Mouse (Mus musculus): ENCODE measurements around the gene Spock1. TPM values are rescaled to one million over a fixed set of nuclear protein-coding genes. Genes with fewer than 3 reads are reported as not detected.
A peak's percentile ranks its signal among the peaks of the same experiment; 100 is the strongest.

Gene Spock1
- polyA plus RNA-seq, 1 experiment from 2014 or later, result 48.1 TPM

DNA sequence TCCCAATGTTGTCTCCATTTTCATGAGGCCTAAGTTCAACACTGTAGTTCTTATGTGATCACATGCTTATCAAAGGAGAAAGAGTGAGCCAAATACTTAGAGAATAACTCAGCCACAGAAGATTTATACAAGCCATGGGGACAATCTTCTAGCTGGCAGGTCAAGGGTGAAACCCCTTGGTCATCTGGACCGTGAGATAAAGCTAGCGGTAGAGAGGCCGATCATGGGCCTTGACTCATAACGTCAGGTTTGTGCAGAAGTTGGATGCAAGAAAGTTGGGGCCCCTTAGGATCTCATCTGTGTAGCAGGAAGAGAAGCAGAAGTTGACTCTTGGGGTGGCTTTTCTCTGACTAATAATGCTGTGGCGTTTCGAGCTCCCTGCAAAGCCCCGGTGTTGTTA, 253.8 kb downstream of the Spock1 start:
- H3K9ac ChIP-seq (replicated peaks; ENCODE audit: low read depth, low read length), result no peak overlapping the region
- H3K27ac ChIP-seq (ENCODE audit: low read length), result no peak overlapping the region

DNA sequence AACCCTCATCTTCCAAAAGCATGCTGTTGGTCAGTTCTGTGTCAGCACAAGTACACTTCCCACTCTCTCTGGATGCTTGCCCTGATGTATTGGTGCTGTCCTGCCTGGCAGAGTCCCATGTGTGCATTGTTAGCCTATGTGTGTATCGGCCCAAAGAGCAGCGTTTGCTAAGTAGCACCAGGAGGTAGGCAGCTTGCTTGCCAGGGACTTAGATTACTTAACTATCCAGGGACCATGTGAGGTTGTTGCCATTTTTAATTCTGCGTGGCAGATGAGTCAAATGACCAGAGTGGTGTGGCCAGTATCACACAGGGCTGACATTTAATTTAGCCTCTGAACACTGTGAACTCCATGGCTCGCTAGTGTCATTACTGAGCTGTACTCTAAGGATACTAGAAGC, 256.9 kb downstream of the Spock1 start:
- H3K27me3 ChIP-seq (replicated peaks; ENCODE audit: control insufficient read depth, insufficient read depth, low read length), result no peaks in the 10 kb centered on the region
- H3K4me2 ChIP-seq (ENCODE audit: low read length), result no peak overlapping the region
- no peaks in the 10 kb centered on the region for H3K36me3 ChIP-seq (ENCODE audit: control insufficient read depth, insufficient read depth)
- no peak overlapping the region for H3K27ac ChIP-seq (ENCODE audit: low read length)
- no peak overlapping the region for H3K4me3 ChIP-seq (replicated peaks; ENCODE audit: low read length)
- no peak overlapping the region for H3K9ac ChIP-seq (replicated peaks; ENCODE audit: low read depth, low read length)
- WGBS, result 77% methylated on average over 4 of the region's 4 CpGs
- H3K4me1 ChIP-seq (replicated peaks; ENCODE audit: control insufficient read depth, insufficient read depth, low read length), result peaks cover 15% of the 10 kb centered on the region; the same call in 1 of the 2 replicates
- no peaks in the 10 kb centered on the region for H3K9me3 ChIP-seq (ENCODE audit: control insufficient read depth, low read length)
- no peak for ATAC-seq

More for the DNA sequence above, 253.8 kb downstream of the Spock1 start:
- 72% methylated on average over 7 of the region's 7 CpGs for WGBS
- H3K4me1 ChIP-seq (replicated peaks; ENCODE audit: control insufficient read depth, insufficient read depth, low read length), result peaks cover 15% of the 10 kb centered on the region; the same call in 1 of the 2 replicates
- H3K4me3 ChIP-seq (replicated peaks; ENCODE audit: low read length), result no peak overlapping the region
- H3K36me3 ChIP-seq (ENCODE audit: control insufficient read depth, insufficient read depth), result no peaks in the 10 kb centered on the region
- H3K9me3 ChIP-seq (ENCODE audit: control insufficient read depth, low read length), result no peaks in the 10 kb centered on the region
- H3K27me3 ChIP-seq (replicated peaks; ENCODE audit: control insufficient read depth, insufficient read depth, low read length), result no peaks in the 10 kb centered on the region
- H3K4me2 ChIP-seq (ENCODE audit: low read length), result no peak overlapping the region
- ATAC-seq, result no peak

DNA sequence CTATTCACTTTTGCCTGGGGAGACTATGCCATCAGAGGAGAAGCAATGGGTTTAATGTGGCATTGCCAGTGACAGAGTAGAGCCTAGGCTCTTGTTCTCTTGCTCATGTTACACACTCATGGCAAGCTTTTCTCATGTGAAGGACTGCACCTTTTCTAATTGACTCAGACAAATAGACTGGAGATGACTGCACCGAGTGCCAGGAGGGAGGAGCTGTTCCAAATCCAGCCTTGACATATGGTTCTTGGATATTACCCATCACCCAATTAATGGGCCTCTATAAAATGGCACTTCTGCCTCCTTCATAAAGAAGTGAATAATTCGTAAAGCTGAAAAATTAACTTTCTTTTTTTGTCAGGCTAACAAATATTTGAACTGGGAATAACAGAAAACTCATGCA, 259.3 kb downstream of the Spock1 start:
- no peaks in the 10 kb centered on the region for H3K9me3 ChIP-seq (ENCODE audit: control insufficient read depth, low read length)
- no peak for ATAC-seq
- no peak overlapping the region for H3K27ac ChIP-seq (ENCODE audit: low read length)
- H3K27me3 ChIP-seq (replicated peaks; ENCODE audit: control insufficient read depth, insufficient read depth, low read length), result no peaks in the 10 kb centered on the region
- H3K36me3 ChIP-seq (ENCODE audit: control insufficient read depth, insufficient read depth), result no peaks in the 10 kb centered on the region
- no peak overlapping the region for H3K4me3 ChIP-seq (replicated peaks; ENCODE audit: low read length)
- WGBS, result 44% methylated on average over 2 of the region's 2 CpGs
- H3K4me1 ChIP-seq (replicated peaks; ENCODE audit: control insufficient read depth, insufficient read depth, low read length), result peaks cover 13% of the 10 kb centered on the region; the same call in 1 of the 2 replicates
- no peak overlapping the region for H3K9ac ChIP-seq (replicated peaks; ENCODE audit: low read depth, low read length)
- no peak overlapping the region for H3K4me2 ChIP-seq (ENCODE audit: low read length)

DNA sequence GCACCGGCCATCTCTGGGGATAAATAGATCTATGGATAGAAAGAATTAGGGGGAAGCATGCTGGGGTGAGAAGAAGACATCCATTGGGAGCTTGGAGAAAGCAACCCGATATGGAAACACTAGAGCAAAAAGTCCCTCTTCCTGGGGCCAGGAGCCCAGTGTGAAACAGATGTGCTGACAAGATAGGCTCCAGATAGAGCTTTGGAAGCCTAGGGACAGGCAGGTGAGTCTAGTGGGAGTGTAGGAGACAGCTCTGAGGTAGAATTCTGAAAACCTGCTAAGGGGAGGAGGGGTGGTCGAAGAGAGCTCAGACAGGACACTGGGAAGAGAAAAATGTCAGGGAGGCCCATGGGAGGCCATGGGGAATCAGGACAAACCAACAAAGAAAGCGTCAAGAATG, 260.7 kb downstream of the Spock1 start:
- no peaks in the 10 kb centered on the region for H3K27me3 ChIP-seq (replicated peaks; ENCODE audit: control insufficient read depth, insufficient read depth, low read length)
- no peak overlapping the region for H3K27ac ChIP-seq (ENCODE audit: low read length)
- H3K9me3 ChIP-seq (ENCODE audit: control insufficient read depth, low read length), result no peaks in the 10 kb centered on the region
- ATAC-seq, result no peak
- no peak overlapping the region for H3K9ac ChIP-seq (replicated peaks; ENCODE audit: low read depth, low read length)
- no peak overlapping the region for H3K4me3 ChIP-seq (replicated peaks; ENCODE audit: low read length)
- no peaks in the 10 kb centered on the region for H3K36me3 ChIP-seq (ENCODE audit: control insufficient read depth, insufficient read depth)
- peaks cover 12% of the 10 kb centered on the region; the same call in 1 of the 2 replicates for H3K4me1 ChIP-seq (replicated peaks; ENCODE audit: control insufficient read depth, insufficient read depth, low read length)
- WGBS, result 83% methylated on average over 4 of the region's 4 CpGs
- H3K4me2 ChIP-seq (ENCODE audit: low read length), result no peak overlapping the region

DNA sequence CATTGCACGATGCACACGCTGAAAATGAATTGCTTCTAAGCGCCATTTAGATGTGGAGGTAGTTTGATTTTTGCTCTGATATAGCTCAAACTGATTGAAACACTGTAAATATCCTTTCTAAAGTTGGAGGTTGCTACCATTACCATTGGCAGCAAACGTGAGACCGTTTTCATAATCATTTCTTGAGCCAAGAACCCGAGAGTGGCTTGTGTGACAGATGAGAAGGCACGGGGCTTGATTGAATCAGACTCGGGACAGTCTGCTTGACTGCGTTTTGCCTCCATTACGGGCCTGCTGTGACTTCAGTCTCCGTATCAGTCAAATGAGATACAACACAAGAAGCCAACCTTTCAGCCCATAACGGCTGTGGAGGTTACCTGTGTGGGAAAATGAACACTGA, 265.1 kb downstream of the Spock1 start:
- Histone ChIP-seq H3K4me2 (ENCODE audit: low read length) (no peak overlapping the region), H3K4me3 (replicated peaks; ENCODE audit: low read length) (no peak overlapping the region), H3K27me3 (replicated peaks; ENCODE audit: control insufficient read depth, insufficient read depth, low read length) (no peaks in the 10 kb centered on the region), H3K36me3 (ENCODE audit: control insufficient read depth, insufficient read depth) (no peaks in the 10 kb centered on the region), H3K4me1 (replicated peaks; ENCODE audit: control insufficient read depth, insufficient read depth, low read length) (peaks cover 15% of the 10 kb centered on the region), H3K9ac (replicated peaks; ENCODE audit: low read depth, low read length) (0 out of 2 replicates have a peak overlapping the region, but pooled peaks have one; percentile 3), H3K9me3 (ENCODE audit: control insufficient read depth, low read length) (no peaks in the 10 kb centered on the region), H3K27ac (ENCODE audit: low read length) (peak overlapping the region; percentile 48)
- 49% methylated on average over 12 of the region's 12 CpGs for WGBS
- ATAC-seq, result no peak

DNA sequence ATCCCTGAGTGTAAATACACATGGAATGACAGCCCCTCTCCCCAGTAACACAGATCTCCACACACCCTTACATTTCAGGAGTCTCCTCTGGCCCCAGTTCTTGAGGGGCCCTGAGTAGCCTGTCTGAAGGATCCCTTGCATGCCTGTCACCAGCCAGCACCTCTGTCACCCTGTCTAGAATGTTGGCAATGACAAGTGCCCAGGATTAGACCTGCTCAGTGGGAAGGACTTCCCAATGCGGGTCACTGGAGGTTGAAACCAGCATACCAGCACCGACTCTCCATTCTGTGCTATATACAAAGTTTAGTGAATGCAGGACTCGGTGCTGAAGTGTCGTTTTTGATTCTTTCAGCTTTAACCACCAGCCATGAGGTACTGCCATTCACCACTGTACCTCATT, 266.5 kb downstream of the Spock1 start:
- Histone ChIP-seq H3K9me3 (ENCODE audit: control insufficient read depth, low read length) (no peaks in the 10 kb centered on the region), H3K4me3 (replicated peaks; ENCODE audit: low read length) (no peak overlapping the region), H3K36me3 (ENCODE audit: control insufficient read depth, insufficient read depth) (no peaks in the 10 kb centered on the region), H3K27ac (ENCODE audit: low read length) (no peak overlapping the region), H3K9ac (replicated peaks; ENCODE audit: low read depth, low read length) (no peak overlapping the region), H3K27me3 (replicated peaks; ENCODE audit: control insufficient read depth, insufficient read depth, low read length) (no peaks in the 10 kb centered on the region), H3K4me2 (ENCODE audit: low read length) (no peak overlapping the region), H3K4me1 (replicated peaks; ENCODE audit: control insufficient read depth, insufficient read depth, low read length) (peaks cover 28% of the 10 kb centered on the region)
- ATAC-seq, result no peak
- 80% methylated on average over 4 of the region's 4 CpGs for WGBS

DNA sequence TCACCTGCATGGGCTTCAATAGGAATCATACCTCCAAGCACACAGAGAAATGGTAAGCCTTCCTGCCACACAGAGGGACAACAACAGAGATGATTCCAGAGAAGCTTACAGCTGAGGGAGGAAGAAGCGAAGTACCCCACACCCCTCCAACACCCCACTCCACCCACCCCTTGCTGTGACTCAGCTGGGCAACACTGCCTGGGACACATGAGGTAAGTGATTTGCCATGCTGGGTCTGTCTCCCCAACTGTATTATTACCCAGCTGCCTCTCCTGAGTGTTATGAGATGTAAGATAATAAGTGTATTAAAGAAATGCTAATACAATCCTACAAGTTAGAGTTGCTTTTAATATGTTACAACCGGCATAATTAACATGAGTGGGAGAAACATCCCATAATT, 267.2 kb downstream of the Spock1 start:
- no peak overlapping the region for H3K27ac ChIP-seq (ENCODE audit: low read length)
- H3K4me3 ChIP-seq (replicated peaks; ENCODE audit: low read length), result no peak overlapping the region
- H3K9me3 ChIP-seq (ENCODE audit: control insufficient read depth, low read length), result no peaks in the 10 kb centered on the region
- peaks cover 30% of the 10 kb centered on the region for H3K4me1 ChIP-seq (replicated peaks; ENCODE audit: control insufficient read depth, insufficient read depth, low read length)
- WGBS, result 67% methylated on average over 2 of the region's 2 CpGs
- no peak overlapping the region for H3K9ac ChIP-seq (replicated peaks; ENCODE audit: low read depth, low read length)
- no peak for ATAC-seq
- H3K27me3 ChIP-seq (replicated peaks; ENCODE audit: control insufficient read depth, insufficient read depth, low read length), result no peaks in the 10 kb centered on the region
- no peak overlapping the region for H3K4me2 ChIP-seq (ENCODE audit: low read length)
- H3K36me3 ChIP-seq (ENCODE audit: control insufficient read depth, insufficient read depth), result no peaks in the 10 kb centered on the region

DNA sequence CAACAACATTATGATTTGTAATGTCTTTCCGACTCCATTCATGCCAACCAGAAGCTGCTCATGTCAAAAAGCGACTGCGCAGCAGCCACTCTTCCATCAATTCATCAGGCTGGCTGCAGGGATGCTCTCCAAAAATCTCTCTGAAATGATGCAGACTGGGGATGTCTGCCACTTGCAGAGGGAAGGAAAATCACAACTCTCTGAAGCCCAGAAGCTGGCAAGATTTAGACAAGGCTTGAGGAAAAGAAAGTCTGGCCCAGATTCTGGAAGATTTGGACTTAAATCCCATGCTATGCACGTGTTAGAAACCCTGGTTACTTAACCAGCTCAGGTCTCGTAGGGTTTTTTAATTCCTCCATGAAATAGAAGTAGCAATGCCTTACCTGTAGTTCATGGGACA, 269.3 kb downstream of the Spock1 start:
- H3K36me3 ChIP-seq (ENCODE audit: control insufficient read depth, insufficient read depth), result no peaks in the 10 kb centered on the region
- H3K9ac ChIP-seq (replicated peaks; ENCODE audit: low read depth, low read length), result no peak overlapping the region
- H3K4me1 ChIP-seq (replicated peaks; ENCODE audit: control insufficient read depth, insufficient read depth, low read length), result peaks cover 33% of the 10 kb centered on the region
- H3K27me3 ChIP-seq (replicated peaks; ENCODE audit: control insufficient read depth, insufficient read depth, low read length), result no peaks in the 10 kb centered on the region
- no peaks in the 10 kb centered on the region for H3K9me3 ChIP-seq (ENCODE audit: control insufficient read depth, low read length)
- ATAC-seq, result peak; percentile 53; the same call in 1 of the 2 replicates
- H3K27ac ChIP-seq (ENCODE audit: low read length), result peak overlapping the region; percentile 67
- WGBS, result 70% methylated on average over 5 of the region's 5 CpGs
- H3K4me3 ChIP-seq (replicated peaks; ENCODE audit: low read length), result no peak overlapping the region
- H3K4me2 ChIP-seq (ENCODE audit: low read length), result no peak overlapping the region

DNA sequence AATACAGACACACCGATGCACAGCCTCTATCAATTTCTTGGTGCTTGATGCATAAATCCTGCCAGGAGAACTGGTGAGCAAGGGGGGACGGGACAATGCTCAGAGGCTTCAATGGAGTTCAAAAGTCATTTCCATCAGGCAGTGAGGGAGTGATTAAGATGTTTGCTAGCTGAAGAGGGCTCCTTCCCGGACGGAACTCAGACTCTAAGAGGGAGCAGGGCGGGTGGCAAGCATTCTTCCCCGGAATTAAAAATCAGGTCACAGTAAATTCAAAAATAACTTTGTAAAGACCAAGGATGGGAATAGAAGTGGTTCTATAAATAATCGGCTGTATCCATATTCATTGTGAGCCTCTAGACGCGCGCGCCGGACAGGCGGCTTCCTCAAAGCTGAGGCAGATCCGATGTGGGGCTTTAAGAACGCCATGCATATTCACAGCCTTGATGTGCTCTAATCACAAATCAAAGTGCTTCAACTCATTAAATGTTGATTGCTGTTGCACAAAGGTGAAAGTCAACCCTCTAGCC, 270.5 kb downstream of the Spock1 start:
- Histone ChIP-seq H3K4me3 (replicated peaks; ENCODE audit: low read length) (no peak overlapping the region), H3K9ac (replicated peaks; ENCODE audit: low read depth, low read length) (no peak overlapping the region), H3K27me3 (replicated peaks; ENCODE audit: control insufficient read depth, insufficient read depth, low read length) (no peaks in the 10 kb centered on the region), H3K27ac (ENCODE audit: low read length) (peak overlapping the region; percentile 83), H3K9me3 (ENCODE audit: control insufficient read depth, low read length) (no peaks in the 10 kb centered on the region), H3K4me1 (replicated peaks; ENCODE audit: control insufficient read depth, insufficient read depth, low read length) (peaks cover 31% of the 10 kb centered on the region), H3K4me2 (ENCODE audit: low read length) (peak overlapping the region; percentile 12; the same call in 1 of the 2 replicates), H3K36me3 (ENCODE audit: control insufficient read depth, insufficient read depth) (no peaks in the 10 kb centered on the region)
- WGBS, result 49% methylated on average over 15 of the region's 15 CpGs
- no peak for ATAC-seq
